Mouse (Mus musculus): ENCODE results near the gene Thsd1. TPM values are rescaled to one million over a fixed set of nuclear protein-coding genes. Genes with fewer than 3 reads are reported as not detected.

The Thsd1 gene
- polyA plus RNA-seq (2012; rRNA removed): 5.8 and 8.0 TPM in 2 replicates

DNA sequence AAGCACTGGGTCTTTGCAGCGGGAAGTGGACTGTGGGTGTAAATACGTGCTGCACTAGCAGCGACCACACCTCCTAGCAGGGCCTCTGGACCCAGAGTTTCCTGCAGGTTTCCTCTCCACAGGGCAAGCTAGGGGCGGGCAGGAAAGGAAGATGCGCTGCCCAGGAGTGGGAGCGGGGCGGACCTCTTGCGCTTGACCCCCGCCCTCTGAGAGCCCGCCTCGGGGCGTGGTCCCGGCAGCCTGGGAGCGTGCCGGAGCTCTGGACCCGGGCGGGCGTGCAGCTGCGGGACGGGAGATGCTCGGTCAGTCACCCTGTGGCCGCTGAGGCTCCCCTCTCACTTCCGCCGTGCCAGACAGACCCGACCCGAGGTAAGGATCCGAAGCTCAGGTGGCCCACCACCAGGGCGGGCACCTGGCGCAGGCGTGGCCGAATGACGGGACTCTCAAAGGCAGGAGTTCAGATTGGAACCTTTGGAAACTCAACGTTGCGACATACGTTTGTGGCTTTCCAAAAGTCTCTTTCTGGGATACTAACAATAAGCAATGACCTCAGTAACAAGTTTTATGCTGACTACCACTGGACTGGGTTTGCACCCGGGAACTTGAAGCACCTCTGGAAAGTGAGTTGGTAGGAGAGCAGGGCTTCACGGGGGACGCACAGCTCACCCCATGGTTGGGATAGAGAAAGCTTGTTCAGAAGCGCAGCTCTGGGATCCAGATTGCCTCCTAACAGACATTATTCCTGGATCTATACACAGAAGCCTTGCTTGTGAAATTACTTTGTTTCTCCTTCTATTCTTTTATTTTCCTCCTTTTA, at the start of gene Thsd1:
Gene Thsd1, plus strand, starts transcription at position 253 of the 817 bp plus-strand sequence.

GRCm38 (mm10) chr8:22185431-22186397, 41.4 kb upstream of the Thsd1 start, which contains the start of gene Ckap2:
Ckap2 (minus strand) TSS chr8:22185819.

GRCm38 (mm10) chr8:22192660-22193431, 34.3 kb upstream of the Thsd1 start, which contains the start of gene Vps36:
Vps36 (plus strand) TSS chr8:22192809.

DNA sequence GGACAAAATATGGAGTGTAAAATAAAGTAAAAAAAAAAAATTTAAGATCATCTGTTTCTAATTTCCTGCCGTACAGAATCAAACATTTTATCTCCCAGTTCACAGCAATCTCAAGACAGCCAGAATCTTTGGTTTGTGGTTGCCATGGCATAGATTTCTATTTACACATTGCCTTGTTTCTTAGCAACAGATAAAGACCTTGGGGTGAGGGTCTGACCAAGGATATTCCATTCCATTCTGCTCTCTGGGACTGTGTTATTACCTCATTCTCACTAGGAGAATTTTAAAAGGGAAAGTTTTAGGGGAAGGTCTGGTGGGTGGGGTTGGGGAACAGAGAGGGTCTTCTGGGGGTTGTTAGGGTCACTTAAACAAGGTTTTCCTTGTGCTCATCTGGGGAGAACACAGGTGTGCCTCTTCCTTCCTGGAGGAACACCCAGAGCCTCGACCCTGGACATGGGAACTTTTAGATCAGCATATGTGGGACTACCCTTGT, 55.9 kb downstream of the Thsd1 start, which contains the start of gene Tpte:
Gene Tpte, plus strand, starts transcription at position 443 of the 493 bp plus-strand sequence.

Other genes starting within 250 kb of the Thsd1 start
- gene Atp7b, start 167.0 kb upstream of the Thsd1 start, polyA plus RNA-seq (2012; rRNA removed): 2.7 and 3.7 TPM in 2 replicates
- gene Alg11, start 166.6 kb upstream of the Thsd1 start, polyA plus RNA-seq (2012; rRNA removed): 9.4 and 17.1 TPM in 2 replicates
- gene Nek5, start 102.3 kb upstream of the Thsd1 start, polyA plus RNA-seq (2012; rRNA removed): 0.09 and 0.14 TPM in 2 replicates
- 8.6 and 10.6 TPM in 2 replicates for gene Nek3, start 60.9 kb upstream of the Thsd1 start, polyA plus RNA-seq (2012; rRNA removed)
- gene Ckap2, start 41.5 kb upstream of the Thsd1 start, polyA plus RNA-seq (2012; rRNA removed): 58.7 and 84.6 TPM in 2 replicates
- gene Vps36, start 34.5 kb upstream of the Thsd1 start, polyA plus RNA-seq (2012; rRNA removed): 29.3 and 29.9 TPM in 2 replicates
- gene Tpte, start 56.1 kb downstream of the Thsd1 start, polyA plus RNA-seq (2012; rRNA removed): not detected in 2 replicates
- gene Slc25a15, start 171.3 kb downstream of the Thsd1 start, polyA plus RNA-seq (2012; rRNA removed): 7.4 and 9.0 TPM in 2 replicates
- 24.3 and 24.7 TPM in 2 replicates for gene Mrps31, start 184.0 kb downstream of the Thsd1 start, polyA plus RNA-seq (2012; rRNA removed)

All from central nervous system, embryonic 11.5 days (tissue).